Mouse (Mus musculus) bone marrow macrophage, adult 2 months (primary cell): Measurements from ENCODE around the gene Atp5s. TPM values are rescaled to one million over a fixed set of nuclear protein-coding genes. Genes with fewer than 3 reads are reported as not detected.

Source experiments
- H3K27ac ChIP-seq: 2 replicates; pipeline ENCODE4 v1.5.1; 2012; ENCODE audit warnings: low read depth, low read length; ENCODE audit not compliant: insufficient read depth
- H3K4me1 ChIP-seq: 2 replicates; pipeline ENCODE4 v1.6.1; 2012; ENCODE audit warnings: low read length; ENCODE audit not compliant: control insufficient read depth, insufficient read depth
- H3K4me3 ChIP-seq: 2 replicates; pipeline ENCODE4 v1.5.1; 2012; ENCODE audit warnings: mild to moderate bottlenecking, low read length, moderate library complexity; ENCODE audit not compliant: insufficient read depth
- CTCF ChIP-seq: IDR thresholded peaks from 2 replicates; pipeline ENCODE4 v1.5.1; 2012; ENCODE audit warnings: low read depth, mild to moderate bottlenecking, low read length, moderate library complexity
- POLR2A ChIP-seq: IDR thresholded peaks from 2 replicates; pipeline ENCODE4 v1.6.1; 2012; ENCODE audit warnings: mild to moderate bottlenecking, low read depth, low read length, borderline replicate concordance
- polyA plus RNA-seq: library from polyadenylated mRNA; stranded (reverse); fragments of >200 nt; gene quantifications from 2 replicates; pipeline ENCODE4 v1.2.4, GENCODE M21; 2012; ENCODE audit not compliant: missing spikeins, insufficient read depth, insufficient read length

The Atp5s gene
- polyA plus RNA-seq, 1 experiment, result 9.8 TPM

DNA sequence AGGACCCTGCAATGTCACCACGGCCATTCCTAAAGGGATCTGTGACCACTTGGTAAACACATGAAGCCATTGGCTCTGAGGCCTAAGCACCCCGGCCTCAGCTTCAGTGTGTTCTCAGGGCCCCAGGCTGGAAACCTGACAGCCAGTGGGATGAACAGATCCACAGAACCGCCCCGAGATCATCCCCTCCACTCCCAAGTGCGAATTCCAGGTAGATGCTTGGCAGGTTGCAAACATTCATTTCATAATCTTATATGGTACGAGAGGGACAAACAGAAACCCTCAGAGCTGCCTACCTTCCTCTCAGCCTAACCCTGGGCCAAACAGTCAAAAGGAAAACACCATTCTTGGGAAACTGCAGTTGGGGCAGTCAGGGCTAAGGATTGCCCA, 52.6 kb downstream of the Atp5s start:
- Histone ChIP-seq H3K4me1 (no peaks in the 10 kb centered on the region), H3K27ac (no peak overlapping the region), H3K4me3 (no peak overlapping the region)
- no peak for TF ChIP-seq CTCF
- TF ChIP-seq POLR2A, result no peak

DNA sequence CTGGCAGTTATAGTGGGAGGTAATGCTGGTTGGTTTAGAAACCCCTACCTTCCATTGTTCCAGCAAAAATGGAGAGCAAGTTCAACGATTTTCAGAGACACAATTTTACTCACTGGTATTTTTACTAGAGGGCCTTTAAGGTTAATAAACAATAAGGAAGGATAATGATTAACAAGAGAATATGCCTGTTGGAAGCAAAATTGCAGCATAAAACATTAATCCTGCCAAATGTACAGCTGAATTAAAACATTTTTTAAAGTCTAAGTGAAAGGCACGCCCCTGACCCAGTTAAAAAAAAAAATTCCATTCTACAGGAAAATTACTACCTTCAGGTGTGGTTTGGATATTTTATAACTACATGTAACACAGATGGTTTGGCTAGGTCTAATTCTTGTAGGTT, 53.2 kb downstream of the Atp5s start:
- Histone ChIP-seq H3K4me3 (no peak overlapping the region), H3K27ac (no peak overlapping the region), H3K4me1 (no peaks in the 10 kb centered on the region)
- no peak for TF ChIP-seq CTCF
- TF ChIP-seq POLR2A, result no peak

DNA sequence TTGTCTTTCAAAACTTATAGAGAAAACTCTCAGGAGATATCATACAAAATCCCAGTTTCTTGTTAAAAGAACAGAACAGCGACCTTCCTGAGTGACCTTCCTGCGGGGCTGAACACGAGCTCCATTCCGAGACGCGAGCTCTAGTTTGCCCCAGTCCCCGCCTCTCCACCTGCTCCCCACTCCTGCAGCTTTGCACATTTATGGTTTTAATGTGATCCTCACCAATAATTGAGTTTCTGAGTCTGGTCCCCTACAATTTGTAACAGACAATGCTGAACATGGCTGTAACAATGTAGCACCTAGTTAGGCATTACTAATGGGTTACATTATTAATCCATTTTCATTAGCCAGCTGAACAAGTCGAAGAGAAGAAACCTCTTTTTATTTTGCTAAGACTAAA, 56.7 kb downstream of the Atp5s start:
- H3K27ac ChIP-seq, result no peak overlapping the region
- TF ChIP-seq POLR2A (no peak), CTCF (no peak)
- H3K4me3 ChIP-seq, result no peak overlapping the region
- H3K4me1 ChIP-seq, result no peaks in the 10 kb centered on the region

GRCm38 (mm10) chr12:69781935-69782650, 57.3 kb downstream of the Atp5s start:
- Histone ChIP-seq H3K4me1 (no peaks in the 10 kb centered on the region), H3K27ac (no peak overlapping the region), H3K4me3 (no peak overlapping the region)
- TF ChIP-seq POLR2A (no peak), CTCF (no peak)

DNA sequence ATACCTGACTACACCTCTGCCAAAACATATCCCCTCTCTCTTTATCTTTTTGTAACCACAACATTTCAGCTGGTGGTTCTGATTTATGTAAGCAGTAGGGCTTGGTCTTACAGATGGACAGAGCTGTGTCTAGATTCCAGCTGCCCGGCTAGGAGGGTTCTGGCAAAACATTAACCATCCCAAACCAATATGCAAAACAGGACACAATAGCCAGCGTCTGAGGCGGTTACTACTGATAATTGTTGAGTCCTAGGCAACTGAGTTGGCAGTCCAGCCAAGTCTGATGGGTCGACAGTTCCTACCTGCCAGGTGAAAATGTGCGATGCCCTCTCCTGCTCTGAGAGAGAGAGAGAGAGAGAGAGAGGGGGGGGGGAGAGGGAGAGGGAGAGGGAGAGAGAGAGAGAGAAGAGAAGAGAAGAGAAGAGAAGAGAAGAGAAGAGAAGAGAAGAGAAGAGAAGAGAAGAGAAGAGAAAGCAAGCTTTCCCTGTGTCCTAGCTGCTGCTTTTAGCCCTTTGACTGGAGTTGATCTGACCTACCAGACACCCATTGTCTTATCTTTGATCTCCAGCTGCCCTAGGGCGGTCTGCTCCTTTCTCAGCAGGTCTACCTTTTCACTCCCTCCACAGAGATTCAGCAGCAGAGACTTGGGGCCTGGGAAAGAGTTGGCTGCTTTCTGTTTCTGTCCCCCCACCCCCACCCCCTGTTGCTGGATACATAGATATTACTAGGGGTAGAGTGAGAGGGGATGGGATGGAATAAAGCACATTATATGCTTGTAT, 58.7 kb downstream of the Atp5s start:
- Histone ChIP-seq H3K4me3 (no peak overlapping the region), H3K4me1 (no peaks in the 10 kb centered on the region), H3K27ac (no peak overlapping the region)
- TF ChIP-seq POLR2A, result no peak
- no peak for TF ChIP-seq CTCF

- Histone ChIP-seq H3K4me3 (no peak overlapping the region), H3K4me1 (no peaks in the 10 kb centered on the region), H3K27ac (no peak overlapping the region)
- TF ChIP-seq CTCF, result no peak
- TF ChIP-seq POLR2A, result no peak
Observed at GRCm38 (mm10) chr12:69785471-69785870, 60.7 kb downstream of the Atp5s start.

DNA sequence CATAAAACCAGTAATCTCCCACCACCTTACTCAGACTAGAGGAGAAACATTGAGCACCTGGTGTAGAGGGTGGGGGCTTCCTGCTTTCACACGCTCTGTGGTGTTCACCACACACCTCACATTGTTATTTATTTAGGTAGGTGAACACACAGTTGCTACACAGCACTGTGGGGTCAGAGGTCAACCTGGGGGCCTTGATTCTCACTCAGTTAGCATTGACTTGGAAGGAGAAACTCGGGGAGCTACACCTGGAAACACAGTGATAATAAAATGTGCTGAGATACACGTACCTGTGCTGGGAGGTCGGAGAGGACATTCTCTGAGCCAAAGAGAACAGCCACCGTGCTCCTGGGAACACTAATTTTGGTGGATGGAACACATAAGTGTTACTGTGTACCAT, 63.6 kb downstream of the Atp5s start:
- Histone ChIP-seq H3K4me3 (no peak overlapping the region), H3K27ac (no peak overlapping the region), H3K4me1 (no peaks in the 10 kb centered on the region)
- TF ChIP-seq CTCF (no peak), POLR2A (no peak)

DNA sequence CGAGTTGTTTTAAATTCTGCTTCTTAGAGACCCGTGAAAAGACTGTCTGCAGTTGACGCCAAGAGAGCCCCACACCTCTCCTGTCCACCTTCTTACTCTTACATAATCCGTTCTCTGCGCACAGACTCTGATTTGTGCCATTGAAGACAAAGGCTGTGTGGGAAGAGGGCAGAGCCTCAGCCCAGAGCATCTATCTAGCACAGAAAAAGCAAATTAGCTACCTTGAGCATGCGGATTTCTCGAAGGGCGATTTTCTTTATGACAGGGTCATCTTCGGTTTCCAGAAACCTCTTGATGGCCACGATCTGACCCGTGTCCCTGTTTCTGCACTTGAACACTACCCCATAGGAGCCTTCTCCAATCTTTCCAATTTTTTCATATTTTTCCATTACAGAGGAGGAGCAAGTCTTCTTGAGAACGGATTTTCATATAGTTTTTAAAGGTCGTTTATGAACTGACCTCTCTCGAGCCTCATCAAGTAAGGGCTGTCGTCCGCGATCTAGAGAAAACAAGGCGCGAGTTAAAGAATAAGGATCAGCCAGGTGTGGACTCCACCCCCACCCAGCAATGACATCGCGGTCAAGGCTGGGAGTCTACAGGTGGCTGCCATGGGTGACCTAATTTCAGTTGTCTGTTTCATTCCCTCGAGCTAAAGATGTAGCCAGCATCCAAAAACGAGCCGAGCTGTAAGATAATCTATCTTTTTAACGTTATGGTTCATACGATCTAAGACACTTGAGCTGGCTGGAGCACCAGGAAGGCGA, 65.2 kb downstream of the Atp5s start:
- TF ChIP-seq POLR2A (no peak), CTCF (no peak; the same call in 1 of the 2 replicates)
- Histone ChIP-seq H3K27ac (no peak overlapping the region), H3K4me1 (no peaks in the 10 kb centered on the region), H3K4me3 (peak overlapping the region; percentile 67)

- Histone ChIP-seq H3K4me3 (peak within 1 kb of the TSS; percentile 67), H3K27ac (no peak within 1 kb of the TSS), H3K4me1 (no peaks in the 10 kb centered on the region)
- no peak for TF ChIP-seq POLR2A
- TF ChIP-seq CTCF, result no peak
Observed at GRCm38 (mm10) chr12:69790530-69791505, 66.1 kb downstream of the Atp5s start, which contains the start of gene Cdkl1. Cdkl1 (minus strand) TSS chr12:69791267.

Other genes starting within 250 kb of the Atp5s start
- 12.1 and 14.4 TPM in 2 replicates for gene Vcpkmt, start 141.9 kb upstream of the Atp5s start, polyA plus RNA-seq
- gene Sos2, start 43.1 kb upstream of the Atp5s start, polyA plus RNA-seq, result 35.3 and 35.8 TPM in 2 replicates
- gene L2hgdh, start 77 bp upstream of the Atp5s start, polyA plus RNA-seq, result 3.5 and 4.0 TPM in 2 replicates
- not detected in 2 replicates for gene Cdkl1, start 66.3 kb downstream of the Atp5s start, polyA plus RNA-seq
- gene Atl1, start 167.7 kb downstream of the Atp5s start, polyA plus RNA-seq, result 0.84 and 1.1 TPM in 2 replicates
- 8.2 and 8.7 TPM in 2 replicates for gene Map4k5, start 168.2 kb downstream of the Atp5s start, polyA plus RNA-seq